Mouse (Mus musculus): ENCODE data around the gene Rtn4rl1.

- no peak for TF ChIP-seq CTCF (IDR thresholded peaks at IDR 0.05; ENCODE audit: low read depth, low read length)
- TF ChIP-seq POLR2A (IDR thresholded peaks at IDR 0.05; ENCODE audit: insufficient read depth, low read length): no peak
- no peak for TF ChIP-seq EP300 (IDR thresholded peaks at IDR 0.05; ENCODE audit: insufficient read depth, low read depth, low read length)
Observed at GRCm38 (mm10) chr11:75285893-75286467, 92.4 kb downstream of the Rtn4rl1 start.
